Mouse (Mus musculus) CD4-positive, CD25-positive, alpha-beta regulatory T cell, adult 2 months (primary cell): Measurements from ENCODE around the gene Nphp1.

Source experiments
- DNase-seq: peaks from one replicate; pipeline ENCODE4 v3.0.0-alpha.2; 2012; ENCODE audit warnings: low read depth, low spot score

Nphp1 gene

DNA sequence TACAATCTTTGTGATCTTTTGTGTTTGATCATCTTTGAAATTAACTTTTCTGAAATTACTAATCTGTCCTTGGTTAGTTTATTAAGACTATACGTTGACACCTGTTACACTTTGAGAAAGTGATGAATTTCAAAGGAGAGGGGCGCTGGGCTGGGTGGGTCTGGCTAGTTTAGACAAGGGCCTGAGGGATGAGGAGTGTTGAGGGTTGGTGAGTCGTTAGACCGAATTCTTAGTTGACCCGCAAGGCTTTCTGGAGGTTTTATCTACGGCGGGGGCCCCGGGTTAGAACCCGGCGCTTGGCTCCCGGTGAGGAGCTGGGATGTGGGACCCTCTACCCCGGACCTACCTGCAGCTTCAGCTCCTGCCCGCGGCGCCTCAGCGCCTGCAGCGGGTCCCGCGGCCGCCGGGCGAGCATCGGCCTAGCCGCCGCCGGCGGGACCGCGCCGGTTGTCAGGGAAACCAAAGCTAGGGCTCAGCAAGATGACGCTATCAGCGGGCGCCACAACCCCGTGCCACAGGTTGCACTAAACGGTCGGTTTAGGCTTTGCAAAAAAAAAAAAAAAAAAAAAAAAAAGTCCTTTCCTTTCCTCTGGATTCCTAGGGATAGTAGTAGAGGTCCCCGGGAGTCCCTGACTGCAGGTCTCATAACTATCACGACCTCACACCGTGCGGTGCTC, at the start of gene Nphp1:
Gene Nphp1, minus strand, starts transcription at position 458 of the 677 bp plus-strand sequence.
- peak; percentile 89 for DNase-seq

DNA sequence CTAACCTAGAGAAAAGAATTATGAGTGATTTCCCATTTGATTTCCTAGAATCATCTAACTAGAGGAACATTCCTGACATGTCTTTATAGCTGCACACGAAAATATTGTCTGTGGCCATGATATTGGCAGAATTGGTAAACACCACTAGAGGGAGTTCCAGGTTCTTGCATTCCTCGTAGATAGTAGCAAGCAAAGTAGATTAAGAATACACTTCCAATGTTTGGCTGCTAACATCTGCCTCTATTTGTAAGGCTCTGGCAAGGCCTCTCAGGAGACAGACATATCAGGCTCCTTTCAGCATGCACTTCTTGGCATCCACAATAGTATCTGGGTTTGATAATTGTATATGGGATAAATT, 44.1 kb upstream of the Nphp1 start:
- DNase-seq, result peak; percentile 72

DNA sequence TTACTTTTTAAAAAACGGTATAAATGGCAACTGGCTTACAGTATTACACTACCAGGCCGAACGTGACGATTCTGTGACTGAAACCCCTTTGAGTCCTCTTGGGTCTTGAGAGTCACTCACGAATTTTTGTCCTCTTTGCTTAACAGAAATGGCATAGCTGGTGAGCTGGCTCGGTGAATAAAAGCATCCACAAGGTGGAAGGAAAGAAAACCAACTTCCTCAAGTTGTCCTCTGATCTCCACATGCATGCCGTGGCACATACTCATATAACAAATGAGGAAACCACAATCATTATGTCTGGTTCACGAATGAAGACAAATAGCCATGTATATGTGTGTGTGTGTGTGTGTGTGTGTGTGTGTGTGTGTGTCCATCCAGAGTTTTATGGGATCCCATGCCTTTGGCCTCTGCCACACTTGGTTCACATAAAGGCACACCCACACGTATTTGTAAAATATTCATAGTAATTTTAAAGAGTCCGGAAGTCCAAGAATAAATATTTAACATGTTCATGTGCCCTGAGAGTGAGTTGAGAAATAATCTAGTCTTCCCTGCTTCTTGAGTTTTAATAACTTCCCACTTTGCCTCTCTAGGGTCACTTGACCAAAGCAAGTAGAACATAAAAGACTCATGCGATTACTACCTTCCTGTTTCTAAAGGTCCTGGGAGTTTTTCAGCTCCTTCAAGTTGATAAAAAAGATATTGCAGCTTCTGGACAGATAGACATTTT, 43.6 kb upstream of the Nphp1 start:
- no peak for DNase-seq

DNA sequence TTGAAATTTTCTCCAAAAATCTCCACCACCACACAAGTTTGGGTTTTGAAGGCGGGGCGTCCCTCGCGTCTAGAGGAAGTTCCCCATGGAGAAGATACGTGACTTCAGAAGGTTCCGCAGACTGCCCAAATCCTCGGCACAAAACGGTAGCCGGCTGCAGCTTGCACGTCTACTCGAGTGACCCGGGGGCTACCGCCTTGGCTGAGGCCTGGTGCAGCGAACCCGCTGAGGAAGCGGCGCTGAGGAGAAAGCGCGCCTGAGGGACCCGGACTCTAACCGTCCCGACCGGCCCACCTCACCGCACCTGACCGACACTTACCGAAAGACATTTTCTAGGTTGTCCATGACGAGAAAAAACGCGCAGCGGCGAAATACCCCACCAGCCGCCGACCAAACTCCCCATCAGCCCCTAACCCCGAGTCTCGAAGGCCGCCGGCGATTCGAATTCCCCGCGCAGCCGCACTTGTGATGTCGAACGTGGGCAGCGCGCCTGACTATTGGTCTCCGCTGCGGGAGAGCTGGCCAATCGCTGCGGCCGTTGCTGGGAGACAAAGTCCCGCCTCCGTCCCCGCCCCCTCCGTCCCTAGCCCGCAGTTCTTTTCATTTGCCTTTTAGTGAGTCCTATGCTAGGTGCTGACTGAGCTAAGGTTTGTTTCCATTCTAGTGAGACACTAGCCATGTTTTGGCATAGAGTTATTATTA, 42.9 kb upstream of the Nphp1 start, which contains the start of gene Bub1:
Gene Bub1, minus strand, starts transcription at position 465 of the 702 bp plus-strand sequence.
- DNase-seq, result peak; percentile 98

DNA sequence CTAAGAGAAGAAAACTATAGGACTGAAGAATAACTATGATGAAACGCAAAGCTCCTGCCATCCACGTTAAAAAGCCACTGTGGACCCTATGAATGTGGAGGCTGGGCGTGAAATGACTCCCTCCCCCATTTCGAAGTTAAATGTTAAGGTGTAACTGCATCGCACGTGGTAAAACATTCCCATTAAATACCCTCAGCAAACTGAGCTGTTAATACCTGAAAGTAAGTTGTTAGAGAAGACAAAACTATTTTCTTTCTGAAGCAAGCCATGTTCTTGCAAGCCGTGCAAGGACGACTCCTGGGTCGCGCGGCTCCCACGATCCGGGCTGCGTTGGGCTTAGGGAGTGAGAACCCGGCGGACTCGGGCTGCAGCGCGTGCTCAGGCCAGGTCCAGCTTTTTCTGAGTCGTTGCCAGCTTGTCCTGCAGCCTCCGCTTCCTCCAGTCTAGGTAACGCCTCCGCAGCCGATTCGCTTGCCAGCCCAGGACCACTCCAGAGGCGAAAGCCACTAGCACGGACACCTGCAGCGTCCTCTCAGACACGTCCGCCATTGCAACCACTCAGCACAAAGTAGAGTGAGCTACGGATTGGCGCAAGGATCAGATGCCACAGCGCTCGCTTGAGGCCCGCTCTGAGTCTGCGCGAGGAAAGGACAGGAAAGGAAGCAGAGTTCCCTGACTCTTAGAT, 3.4 kb upstream of the Nphp1 start, which contains the start of gene Mtln:
Gene Mtln, minus strand, starts transcription at position 570 of the 685 bp plus-strand sequence.
- peak; percentile 86 for DNase-seq

DNA sequence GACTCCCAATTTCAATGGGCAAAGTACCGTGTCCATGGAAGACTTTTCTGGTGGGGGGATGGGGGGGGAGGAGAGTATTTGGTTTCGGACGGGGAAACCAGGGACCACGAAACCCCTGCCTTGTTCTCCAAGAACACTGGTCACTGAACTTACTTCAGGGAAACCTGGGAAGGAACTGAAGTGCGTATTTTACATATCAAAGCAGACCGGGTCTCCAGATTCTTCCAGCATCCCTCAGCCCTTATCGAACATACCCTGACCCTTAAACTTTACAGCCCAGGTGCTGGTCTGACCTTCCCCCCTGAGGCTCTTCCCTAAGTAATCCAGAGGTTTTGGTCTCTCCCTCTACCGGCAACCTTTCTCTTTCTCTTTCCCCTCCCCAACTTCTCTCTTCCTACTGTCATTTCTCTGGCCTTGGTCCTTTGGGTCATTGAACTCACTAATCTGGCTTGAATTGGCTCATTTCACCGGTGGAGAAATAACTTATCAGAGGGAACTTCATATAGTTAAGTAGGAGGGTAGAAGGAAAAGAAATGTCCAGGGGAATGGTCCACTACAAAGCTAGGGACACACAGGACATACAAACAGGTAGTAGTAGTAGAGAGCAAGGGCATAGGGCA, 1.1 kb upstream of the Nphp1 start:
- no peak for DNase-seq

DNA sequence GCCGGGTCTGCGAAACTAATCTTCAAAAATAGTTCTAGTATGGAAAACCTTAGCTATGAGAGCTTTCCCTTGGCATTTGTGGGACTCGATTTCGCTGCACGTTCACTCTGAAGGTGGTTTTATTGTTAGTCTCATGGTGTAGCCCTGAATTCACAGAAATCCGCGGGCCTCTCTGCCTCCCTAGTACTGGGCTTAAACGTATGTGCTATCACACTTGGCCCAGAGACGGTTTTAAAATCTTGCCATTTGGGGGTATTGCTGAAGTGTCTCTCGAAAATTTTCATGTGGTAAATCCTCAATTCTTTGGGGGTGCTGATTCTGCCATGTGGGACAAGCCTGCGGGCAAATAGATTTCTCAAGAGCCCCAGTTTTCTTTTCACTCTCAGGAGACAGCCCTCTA, 441 bp upstream of the Nphp1 start:
- DNase-seq, result no peak

DNA sequence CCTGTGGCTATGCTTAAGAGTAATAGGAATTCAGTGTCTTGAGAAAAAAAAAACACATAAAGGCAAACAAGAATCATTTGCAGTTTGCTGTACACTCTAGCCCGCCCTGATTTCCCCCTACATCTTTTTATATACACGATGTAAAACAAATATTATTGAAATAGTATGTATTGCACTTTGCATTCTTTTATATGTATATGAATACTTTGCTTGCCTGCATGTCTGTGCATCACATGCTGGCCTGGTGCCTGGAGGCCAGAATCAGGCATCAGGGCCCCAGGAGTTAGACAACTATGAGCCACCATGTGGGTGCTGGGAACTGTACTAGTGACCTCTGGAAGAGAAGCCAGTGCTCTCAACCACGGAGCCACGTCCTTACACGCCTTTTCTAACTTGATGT, 1.5 kb downstream of the Nphp1 start:
- DNase-seq, result no peak

DNA sequence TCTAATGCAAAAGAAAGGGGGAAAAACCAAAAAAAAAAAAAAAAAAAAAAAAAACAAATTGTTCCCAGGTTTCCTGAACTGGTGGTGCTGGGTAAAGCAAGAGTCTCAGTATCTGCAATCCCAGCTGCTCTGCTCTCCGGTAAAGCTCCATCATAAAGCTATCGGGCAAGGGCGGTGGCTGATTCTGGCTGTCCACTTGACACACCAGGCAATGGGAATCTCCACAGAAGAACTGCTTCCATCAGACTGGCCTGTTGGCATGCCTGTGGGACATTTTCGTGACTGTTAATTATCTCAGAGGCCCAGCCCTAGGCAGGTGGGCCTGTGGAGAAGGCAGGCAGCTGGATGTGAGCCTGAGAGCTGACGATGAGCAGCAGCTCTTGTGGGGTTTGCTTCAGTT, 10.2 kb downstream of the Nphp1 start:
- DNase-seq, result no peak

DNA sequence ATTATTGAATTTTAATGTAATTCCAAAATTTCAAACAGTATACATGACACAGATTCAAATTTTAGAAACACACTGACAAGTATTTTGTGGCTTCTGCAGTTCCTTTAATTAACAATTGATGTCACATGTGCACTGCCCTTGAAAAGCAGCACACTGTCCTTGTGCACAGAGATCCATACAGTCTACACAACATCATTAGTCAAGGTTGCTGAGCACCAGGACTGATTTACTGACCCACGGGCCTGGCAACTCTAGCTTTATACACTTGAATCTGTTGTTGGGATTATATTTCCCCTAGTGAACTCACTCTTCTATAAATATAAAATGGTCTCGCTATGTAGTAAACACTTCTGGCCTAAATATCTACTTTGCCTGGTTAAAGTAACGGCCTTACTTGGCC, 13.7 kb downstream of the Nphp1 start:
- DNase-seq, result no peak

DNA sequence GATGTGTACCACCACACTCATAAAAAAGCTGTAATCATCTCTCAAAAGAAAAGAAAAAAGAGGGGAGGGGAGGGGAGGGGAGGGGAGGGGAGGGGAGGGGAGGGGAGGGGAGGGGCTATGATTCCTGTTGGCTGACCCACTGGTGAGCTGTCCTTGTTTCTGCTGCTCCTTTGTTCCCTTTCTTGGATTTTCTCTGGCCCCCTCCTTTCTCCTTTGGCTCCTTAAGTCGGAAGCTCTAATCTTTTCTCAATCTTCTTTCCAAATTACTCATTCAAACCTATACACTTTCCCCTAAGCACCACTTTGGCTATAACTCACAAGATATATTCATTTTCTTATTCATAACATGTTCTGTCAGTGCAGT, 14.1 kb downstream of the Nphp1 start:
- DNase-seq, result no peak

DNA sequence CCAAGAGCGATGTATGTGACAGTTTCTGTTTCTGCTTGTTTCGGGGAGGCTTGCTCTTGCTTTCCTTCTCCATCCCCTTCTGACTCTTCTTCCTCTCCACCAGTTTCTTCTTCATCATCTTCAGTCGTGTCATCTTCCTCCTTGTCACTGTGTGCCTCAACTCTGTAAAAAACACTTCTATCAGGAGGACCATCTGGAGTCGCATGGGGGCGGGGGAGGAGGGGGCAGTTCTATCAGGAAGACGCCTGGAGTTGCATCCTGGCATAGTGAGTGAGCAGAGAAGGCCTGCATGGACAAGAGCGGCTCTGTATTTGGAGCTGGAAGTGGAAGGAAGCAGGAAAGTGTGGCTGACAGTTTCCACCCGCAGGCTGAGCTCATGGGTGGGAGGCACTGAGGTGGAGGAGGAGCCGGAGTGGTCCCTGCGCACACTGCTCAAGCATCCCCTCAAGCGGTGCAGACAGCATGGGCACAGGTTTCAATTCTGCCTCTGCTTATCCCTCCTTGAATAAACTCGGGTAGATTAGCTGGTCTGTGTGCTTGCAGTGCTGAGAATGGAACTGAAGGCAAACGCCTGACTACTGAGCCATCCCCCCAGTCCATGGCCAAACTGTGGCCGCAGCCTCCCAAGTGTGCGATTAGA, 14.6 kb downstream of the Nphp1 start:
- DNase-seq, result no peak

DNA sequence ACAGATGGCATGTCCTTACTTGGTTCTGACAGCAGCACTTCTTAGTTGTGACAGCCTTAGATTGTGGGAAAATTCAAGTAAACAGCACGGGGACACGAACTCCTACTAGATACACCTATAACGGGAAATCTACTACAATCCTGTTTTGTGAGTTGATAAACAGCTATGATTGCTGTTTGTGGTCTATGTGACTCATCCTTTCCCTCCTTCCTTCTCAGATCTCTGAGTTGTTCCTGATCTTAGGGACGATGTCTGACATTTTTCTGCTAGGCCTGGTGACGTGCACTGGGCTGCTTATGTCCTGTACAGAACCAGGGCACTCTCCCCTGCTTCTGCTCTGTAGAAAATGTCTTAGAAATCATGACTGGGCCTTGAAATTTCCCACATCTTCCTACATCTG, 27.1 kb downstream of the Nphp1 start:
- no peak for DNase-seq

DNA sequence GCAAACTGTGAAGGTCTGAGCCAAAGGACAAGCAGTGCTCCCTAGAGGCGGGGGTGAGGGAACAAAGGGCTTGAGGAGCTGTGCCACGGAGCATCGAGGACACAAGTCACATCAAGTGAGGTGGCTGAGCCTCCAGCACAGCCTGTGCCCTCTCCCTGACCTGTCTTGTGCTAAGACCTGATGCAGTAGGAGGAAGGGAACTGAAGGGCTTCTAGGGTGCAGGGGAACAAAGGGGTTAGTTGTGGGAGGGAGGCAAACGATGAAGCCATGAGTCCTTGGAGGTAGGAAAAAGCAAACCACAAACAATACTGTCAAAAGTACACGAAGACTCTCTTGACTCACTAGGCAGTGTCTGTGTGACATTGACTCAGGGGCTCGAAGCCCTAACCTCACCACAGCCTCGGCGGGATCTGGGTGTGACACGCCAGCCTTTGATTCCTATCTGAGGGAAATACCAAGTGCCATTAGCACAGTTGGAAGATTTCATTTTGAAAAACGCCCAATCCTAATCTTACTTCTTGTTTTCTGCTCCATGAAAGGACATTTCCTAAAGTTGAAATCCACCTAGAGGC, 28.2 kb downstream of the Nphp1 start:
- no peak for DNase-seq

DNA sequence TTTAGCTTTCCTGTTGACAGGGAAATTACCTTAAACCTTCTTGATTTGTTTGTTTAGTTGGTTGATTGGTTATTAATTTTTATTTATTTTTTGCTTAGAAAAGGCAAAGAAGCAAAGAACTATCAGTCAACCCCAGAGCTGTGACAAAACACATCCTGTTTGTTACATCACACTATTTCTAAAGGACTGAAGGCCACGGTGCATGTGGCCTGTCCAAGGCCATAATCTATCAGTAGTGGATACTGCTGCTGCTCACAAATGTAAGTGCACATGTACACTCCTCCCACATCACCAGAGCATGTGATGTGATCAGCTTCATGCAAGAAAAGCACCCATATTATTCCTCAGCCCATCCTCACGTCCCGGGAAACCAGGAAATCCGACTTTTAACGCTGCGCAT, 28.7 kb downstream of the Nphp1 start:
- no peak for DNase-seq

DNA sequence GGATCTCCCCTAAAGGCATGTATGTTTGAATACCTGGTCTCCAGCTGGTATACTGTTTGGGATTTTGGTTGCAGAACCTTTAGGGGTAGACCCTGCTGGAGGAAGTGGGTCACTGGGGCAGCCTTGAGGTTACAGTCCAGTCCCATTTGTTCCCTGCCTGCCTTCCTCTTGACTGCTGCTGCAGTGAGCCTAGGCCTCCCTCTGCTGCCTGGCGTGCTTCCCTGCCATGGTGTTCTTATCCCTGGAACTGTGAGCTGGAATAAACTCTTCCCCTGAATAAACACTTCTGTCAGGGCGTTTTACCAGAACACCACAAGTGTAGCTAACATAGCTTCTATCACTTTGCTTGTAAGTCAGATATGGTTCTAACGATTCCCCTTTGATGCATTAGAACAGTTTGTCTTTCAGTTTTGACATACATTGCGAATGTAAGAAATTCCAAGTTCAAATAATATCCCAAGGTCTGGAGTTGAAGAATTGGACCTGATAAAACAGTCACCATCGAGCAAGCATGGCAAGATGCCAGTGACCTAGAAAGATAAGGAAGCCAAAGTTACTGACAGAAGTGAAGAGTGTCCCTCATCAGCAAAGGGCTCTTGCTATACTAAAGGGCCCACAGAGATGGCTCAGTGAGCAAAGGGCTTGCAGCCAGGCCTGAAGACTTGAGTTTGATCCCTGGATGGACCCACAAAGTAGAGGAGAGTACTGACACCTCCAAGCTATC, 29.4 kb downstream of the Nphp1 start:
- no peak for DNase-seq

DNA sequence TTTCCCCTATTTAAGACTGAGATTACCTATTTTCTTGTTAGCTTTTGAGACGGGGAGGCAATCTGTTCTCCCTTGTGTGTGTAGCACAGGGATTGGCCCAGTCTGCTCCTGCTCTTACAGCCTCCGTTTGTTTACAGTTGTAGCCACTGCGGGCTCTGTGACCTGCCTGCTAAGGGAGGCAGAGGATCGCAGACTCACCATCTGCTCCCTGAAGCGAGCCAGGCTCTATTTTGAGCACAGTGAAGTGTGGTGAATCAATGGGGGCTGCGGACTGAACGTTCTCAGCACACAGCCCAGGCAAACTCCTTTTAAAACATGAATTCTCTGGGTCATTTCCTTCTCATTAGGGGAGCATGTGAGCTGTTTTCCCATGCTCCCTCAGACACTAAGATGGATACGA, 31.5 kb downstream of the Nphp1 start:
- no peak for DNase-seq

DNA sequence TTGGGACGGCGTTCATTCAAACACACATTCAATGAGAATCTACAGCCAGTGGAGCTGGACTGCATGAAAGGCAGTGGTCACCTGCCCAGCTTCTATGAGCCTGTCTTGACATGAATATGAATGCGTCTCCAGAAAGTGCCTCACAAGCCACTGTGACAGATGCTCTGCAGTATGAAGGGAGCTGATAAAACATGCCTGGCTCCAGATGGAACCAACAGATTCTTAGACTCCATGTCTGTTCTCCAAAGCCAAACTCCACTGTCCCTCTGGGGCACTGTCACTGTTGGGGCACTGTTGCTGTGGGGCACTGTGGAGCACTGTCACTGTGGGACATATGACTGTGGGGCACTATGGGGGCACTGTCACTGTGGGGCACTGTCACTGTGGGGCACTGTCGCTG, 34.6 kb downstream of the Nphp1 start:
- DNase-seq, result no peak

DNA sequence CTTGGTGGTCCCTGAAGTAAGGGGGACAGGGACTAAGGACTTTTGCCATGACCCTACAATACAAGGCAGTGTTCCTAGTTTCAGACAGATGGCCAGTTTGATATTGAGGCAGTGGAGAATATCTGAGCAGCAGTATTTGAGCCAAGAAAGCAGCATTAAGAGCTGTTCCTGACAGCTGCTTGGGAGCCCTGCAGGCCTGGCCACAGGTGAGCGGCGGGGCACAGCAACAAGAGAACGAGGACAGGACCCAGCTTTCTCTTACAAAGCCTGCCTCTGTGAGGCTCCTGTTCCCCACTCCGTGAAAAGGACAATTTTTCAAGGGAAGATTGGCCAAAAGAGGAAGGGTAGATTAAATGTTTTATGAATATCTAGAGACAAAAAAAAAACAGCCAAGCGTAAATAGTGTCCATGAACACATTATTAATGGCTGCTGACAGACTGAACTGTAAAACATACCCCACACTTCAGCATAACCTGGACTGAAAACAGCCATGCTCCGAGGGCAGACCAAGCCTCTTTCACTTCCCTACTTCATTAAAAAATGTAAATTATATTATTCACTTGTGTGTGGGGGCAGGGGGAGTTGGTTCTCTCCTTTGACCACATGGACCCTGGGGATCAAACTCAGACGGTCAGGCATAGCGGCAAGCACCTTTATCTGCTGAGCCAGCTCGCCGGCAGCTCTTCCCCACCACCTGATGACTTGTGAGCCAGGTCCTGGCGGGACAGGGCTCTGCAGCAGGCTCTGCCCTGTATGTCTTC, 36.7 kb downstream of the Nphp1 start:
- no peak for DNase-seq
